Mouse (Mus musculus) hindbrain, embryonic 14.5 days (tissue): Measurements from ENCODE around the gene Hivep2. TPM values are rescaled to one million over a fixed set of nuclear protein-coding genes. Genes with fewer than 3 reads are reported as not detected.

Source experiments
- ATAC-seq: fragments of 200-750 bp; cut with Nextera tagmentation; 2 replicates; pipeline ENCODE4 v1.8.0; 2017; ENCODE audit warnings: moderate number of reproducible peaks, mild to moderate bottlenecking, moderate TSS enrichment, moderate library complexity; ENCODE audit not compliant: low FRiP score
- DNase-seq: peaks from one replicate; pipeline ENCODE4 v3.0.0-alpha.2; 2015; ENCODE audit warnings: low spot score
- H3K27ac ChIP-seq: fragments of 300-500 bp; sonication (generic); 2 replicates; pipeline ENCODE4 v1.5.1; 2014; ENCODE audit warnings: mild to moderate bottlenecking, moderate library complexity
- H3K27me3 ChIP-seq: fragments of 300-500 bp; sonication (generic); 2 replicates; pipeline ENCODE4 v1.6.1; 2014; ENCODE audit warnings: mild to moderate bottlenecking, low read length, mixed read lengths; ENCODE audit not compliant: control insufficient read depth, insufficient read depth
- H3K36me3 ChIP-seq: fragments of 300-500 bp; sonication (generic); replicated peaks from 2 replicates; pipeline ENCODE4 v1.6.1; 2014; ENCODE audit not compliant: control insufficient read depth, insufficient read depth
- H3K4me1 ChIP-seq: fragments of 300-500 bp; sonication (generic); replicated peaks from 2 replicates; pipeline ENCODE4 v1.6.1; 2014; ENCODE audit warnings: antibody characterized with exemption, low read length, mixed read lengths; ENCODE audit not compliant: control insufficient read depth, insufficient read depth
- H3K4me2 ChIP-seq: fragments of 300-500 bp; sonication (generic); replicated peaks from 2 replicates; pipeline ENCODE4 v1.6.1; 2014; ENCODE audit warnings: mild to moderate bottlenecking, moderate library complexity
- H3K4me3 ChIP-seq: fragments of 300-500 bp; sonication (generic); replicated peaks from 2 replicates; pipeline ENCODE4 v1.5.1; 2014; ENCODE audit warnings: mild to moderate bottlenecking, low read length
- H3K9ac ChIP-seq: fragments of 300-500 bp; sonication (generic); 2 replicates; pipeline ENCODE4 v1.6.1; 2014
- H3K9me3 ChIP-seq: fragments of 300-500 bp; sonication (generic); 2 replicates; pipeline ENCODE4 v1.6.1; 2016; ENCODE audit warnings: low read length; ENCODE audit not compliant: control insufficient read depth
- WGBS: fragments of 180-500 bp; shearing (Covaris S2); extraction: QIAGEN DNeasy Blood & Tissue Kit; methylation state at CpG from one replicate; pipeline ENCODE4 v1.1.7; 2014; 5-methylcytosine and 5-hydroxymethylcytosine counted together
- polyA plus RNA-seq: library from polyadenylated mRNA; unstranded; fragments of >200 nt; fragmentation: Nextera tagmentation; extraction: Ambion mirVana; gene quantifications from 2 replicates; pipeline ENCODE4 v1.2.1, GENCODE M21; 2014

Gene Hivep2
- polyA plus RNA-seq, 1 experiment from 2014 or later: 17.0 TPM

- WGBS: 86% methylated on average over 9 of the region's 9 CpGs
- H3K27ac ChIP-seq: no peak overlapping the region
- ATAC-seq (no peak), DNase-seq (no peak)
- no peaks in the 10 kb centered on the region for H3K36me3 ChIP-seq
- no peaks in the 10 kb centered on the region; the same call in 1 of the 2 replicates for H3K4me1 ChIP-seq
- no peak overlapping the region for H3K4me2 ChIP-seq
- no peaks in the 10 kb centered on the region for H3K27me3 ChIP-seq
- H3K4me3 ChIP-seq: no peak overlapping the region
- H3K9ac ChIP-seq: no peak overlapping the region
- no peaks in the 10 kb centered on the region for H3K9me3 ChIP-seq
Observed at GRCm38 (mm10) chr10:14040716-14041470, 75.0 kb downstream of the Hivep2 start.

- no peak for ATAC-seq
- 78% methylated on average over 5 of the region's 5 CpGs for WGBS
- H3K9me3 ChIP-seq: no peaks in the 10 kb centered on the region
- H3K36me3 ChIP-seq: no peaks in the 10 kb centered on the region
- H3K9ac ChIP-seq: no peak overlapping the region
- H3K27me3 ChIP-seq: no peaks in the 10 kb centered on the region
- DNase-seq: no peak
- no peak overlapping the region for H3K4me3 ChIP-seq
- no peak overlapping the region for H3K27ac ChIP-seq
- H3K4me2 ChIP-seq: no peak overlapping the region
- peaks cover 5% of the 10 kb centered on the region for H3K4me1 ChIP-seq
Observed at GRCm38 (mm10) chr10:14041606-14042005, 75.7 kb downstream of the Hivep2 start.

GRCm38 (mm10) chr10:14042539-14043348 lies 76.9 kb downstream of the Hivep2 start:
- no peak for ATAC-seq

GRCm38 (mm10) chr10:14043349-14043710 lies 77.5 kb downstream of the Hivep2 start:
- H3K9me3 ChIP-seq: no peaks in the 10 kb centered on the region
- H3K36me3 ChIP-seq: no peaks in the 10 kb centered on the region
- H3K4me3 ChIP-seq: no peak overlapping the region
- no peak overlapping the region for H3K4me2 ChIP-seq
- H3K27ac ChIP-seq: no peak overlapping the region
- 91% methylated on average over 4 of the region's 4 CpGs for WGBS
- DNase-seq (no peak), ATAC-seq (no peak)
- peaks cover 5% of the 10 kb centered on the region for H3K4me1 ChIP-seq
- H3K9ac ChIP-seq: no peak overlapping the region
- H3K27me3 ChIP-seq: no peaks in the 10 kb centered on the region

More at GRCm38 (mm10) chr10:14042539-14043348, 76.9 kb downstream of the Hivep2 start:
- no peaks in the 10 kb centered on the region for H3K27me3 ChIP-seq
- H3K36me3 ChIP-seq: no peaks in the 10 kb centered on the region
- H3K4me1 ChIP-seq: peaks cover 5% of the 10 kb centered on the region
- no peaks in the 10 kb centered on the region for H3K9me3 ChIP-seq
- H3K9ac ChIP-seq: no peak overlapping the region
- H3K27ac ChIP-seq: no peak overlapping the region
- no peak overlapping the region for H3K4me3 ChIP-seq
- H3K4me2 ChIP-seq: no peak overlapping the region
- WGBS: 84% methylated on average over 12 of the region's 12 CpGs
- no peak for DNase-seq

- no peaks in the 10 kb centered on the region for H3K9me3 ChIP-seq
- H3K4me1 ChIP-seq: peaks cover 5% of the 10 kb centered on the region
- H3K4me2 ChIP-seq: no peak overlapping the region
- no peak overlapping the region for H3K9ac ChIP-seq
- H3K36me3 ChIP-seq: no peaks in the 10 kb centered on the region
- DNase-seq (no peak), ATAC-seq (no peak)
- no peak overlapping the region for H3K4me3 ChIP-seq
- no peak overlapping the region for H3K27ac ChIP-seq
- H3K27me3 ChIP-seq: no peaks in the 10 kb centered on the region
- WGBS: 46% methylated on average over 14 of the region's 14 CpGs
Observed at GRCm38 (mm10) chr10:14044046-14044782, 78.3 kb downstream of the Hivep2 start.

GRCm38 (mm10) chr10:14044783-14045392 lies 79.0 kb downstream of the Hivep2 start:
- ATAC-seq (no peak), DNase-seq (no peak)
- peaks cover 5% of the 10 kb centered on the region for H3K4me1 ChIP-seq
- H3K27me3 ChIP-seq: no peaks in the 10 kb centered on the region
- WGBS: 74% methylated on average over 5 of the region's 5 CpGs
- no peak overlapping the region for H3K4me3 ChIP-seq
- no peaks in the 10 kb centered on the region for H3K9me3 ChIP-seq
- no peak overlapping the region for H3K27ac ChIP-seq
- no peak overlapping the region for H3K9ac ChIP-seq
- H3K4me2 ChIP-seq: no peak overlapping the region
- no peaks in the 10 kb centered on the region for H3K36me3 ChIP-seq

- Histone ChIP-seq H3K36me3 (no peaks in the 10 kb centered on the region), H3K4me2 (no peak overlapping the region), H3K4me1 (peaks cover 5% of the 10 kb centered on the region), H3K9ac (no peak overlapping the region; the same call in 1 of the 2 replicates), H3K4me3 (no peak overlapping the region), H3K9me3 (no peaks in the 10 kb centered on the region), H3K27ac (no peak overlapping the region), H3K27me3 (no peaks in the 10 kb centered on the region)
- DNase-seq (no peak), ATAC-seq (no peak)
- WGBS: 54% methylated on average over 4 of the region's 4 CpGs
Observed at GRCm38 (mm10) chr10:14045745-14046144, 79.9 kb downstream of the Hivep2 start.

GRCm38 (mm10) chr10:14046171-14046651 lies 80.3 kb downstream of the Hivep2 start:
- H3K4me2 ChIP-seq: no peak overlapping the region

More at GRCm38 (mm10) chr10:14046171-14046651, 80.3 kb downstream of the Hivep2 start:
- Histone ChIP-seq H3K4me1 (peaks cover 5% of the 10 kb centered on the region), H3K27ac (no peak overlapping the region), H3K27me3 (no peaks in the 10 kb centered on the region), H3K4me3 (no peak overlapping the region), H3K9me3 (no peaks in the 10 kb centered on the region), H3K9ac (no peak overlapping the region), H3K36me3 (no peaks in the 10 kb centered on the region)
- ATAC-seq (no peak), DNase-seq (no peak)
- 23% methylated on average over 4 of the region's 4 CpGs for WGBS
